Mouse (Mus musculus) spleen, adult 2 months (tissue): ENCODE measurements around the gene Arid1b.

Experiments
- CTCF ChIP-seq: fragments of 200-500 bp; IDR thresholded peaks from 2 replicates; pipeline ENCODE4 v1.5.1; 2011; ENCODE audit warnings: mild to moderate bottlenecking, inconsistent platforms; ENCODE audit not compliant: insufficient read depth, insufficient read length, insufficient replicate concordance; ENCODE audit errors: extremely low read depth
- POLR2A ChIP-seq: fragments of 200-500 bp; IDR thresholded peaks from 2 replicates; pipeline ENCODE4 v1.6.1; 2011; ENCODE audit warnings: low read depth, low read length, inconsistent platforms

- TF ChIP-seq POLR2A (no peak), CTCF (no peak)
Measured at GRCm38 (mm10) chr17:5134271-5134670, 140.1 kb downstream of the Arid1b start.
